ENCODE assay signal across 22 mouse cellular contexts in the genomic region with DNA sequence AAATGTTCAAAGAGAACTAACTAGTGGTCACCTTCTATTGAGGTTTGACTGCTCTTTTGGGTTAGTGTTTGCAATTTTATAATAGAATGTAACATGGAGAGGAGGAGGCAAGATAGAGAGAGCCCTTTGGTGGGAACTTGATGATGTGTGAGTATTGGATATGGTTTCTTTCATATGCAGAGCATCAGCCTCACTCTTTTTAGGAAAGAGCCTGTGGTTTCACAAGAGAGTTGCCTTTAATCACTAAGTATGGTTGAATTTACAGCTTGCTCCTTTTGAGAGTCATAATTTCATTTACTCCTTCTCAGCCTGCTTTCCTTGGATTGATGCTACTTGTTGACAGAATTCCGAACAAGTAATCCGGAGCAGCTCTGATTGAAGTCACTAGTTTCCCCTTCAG. TPM values are rescaled to one million over a fixed set of nuclear protein-coding genes. Genes with fewer than 3 reads are reported as not detected.
"Had no signal": no experiment of that assay in that cellular context is flagged by ENCODE, and none has a peak within 500 bp of the region (broad histone marks: within the 10 kb centered on the region; RNA-seq: fewer than 3 reads in every experiment).

No protein-coding gene starts in this region.

- ATAC-seq: liver, postnatal 0 days; lung, postnatal 0 days had no signal

- H3K4me2 ChIP-seq: liver, embryonic 15.5 days had no signal

- H3K9me3 ChIP-seq: liver, embryonic 13.5 days; liver, embryonic 15.5 days; lung, embryonic 15.5 days; megakaryocyte, embryonic 14.5 days; neural tube, embryonic 12.5 days had no signal

- H3K4me3 ChIP-seq: liver, embryonic 15.5 days; megakaryocyte, embryonic 14.5 days had no signal

- H3K36me3 ChIP-seq: liver, embryonic 13.5 days had no signal

- H3K27ac ChIP-seq: liver, embryonic 13.5 days; liver, embryonic 15.5 days; lung, embryonic 15.5 days; macrophage; neural tube, embryonic 12.5 days had no signal

- H3K9ac ChIP-seq: liver, embryonic 13.5 days; liver, embryonic 15.5 days; liver, postnatal 0 days; neural tube, embryonic 12.5 days had no signal

- DNase-seq: liver, embryonic 13.5 days; liver, postnatal 0 days; lung, adult 2 months; lung, postnatal 14 days; lung, postnatal 36 days; midbrain, embryonic 14.5 days; retina, postnatal 1 day; right cerebral cortex, adult 18-20 months; right cerebral cortex, postnatal 25 days; right cerebral cortex, postnatal 4 days; spleen, adult 18-20 months; thymus, adult 18-20 months; thymus, postnatal 14 days; thymus, postnatal 36 days had no signal

RNA-seq across cellular contexts. Expression of a gene that starts 14.1 kb away (rescaled TPM):
- polyA plus RNA-seq: liver, embryonic 13.5 days; liver, embryonic 15.5 days; liver, postnatal 0 days; macrophage; neural tube, embryonic 14.5 days; thymus, postnatal 0 days had no signal
